Mouse (Mus musculus): ENCODE measurements around the gene Wnk4.

DNA sequence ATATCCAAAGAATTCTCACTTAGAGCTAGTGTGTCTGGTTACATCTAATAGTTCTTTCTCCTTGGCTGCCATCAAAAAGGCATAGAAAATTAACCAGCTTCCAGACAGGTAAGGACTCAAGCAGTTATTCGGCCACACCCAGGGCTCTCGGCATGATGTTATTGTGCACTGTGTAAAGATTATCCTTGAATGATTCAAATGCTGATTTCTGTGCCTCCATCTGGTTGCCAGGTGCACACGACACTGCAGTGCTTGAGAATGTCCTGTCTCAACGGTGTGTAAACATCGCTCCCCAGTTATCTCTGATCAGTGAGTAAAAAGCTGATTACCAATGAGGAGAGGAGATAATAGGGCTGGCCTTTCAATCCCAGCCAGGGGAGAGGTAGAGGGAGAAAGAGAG, 47.4 kb downstream of the Wnk4 start:
- TF ChIP-seq CTCF (IDR thresholded peaks at IDR 0.05; ENCODE audit: control insufficient read depth, insufficient read depth, insufficient read length): no peak
- TF ChIP-seq MYOG (IDR thresholded peaks at IDR 0.05; ENCODE audit: control insufficient read depth, extremely low read depth, insufficient read length): no peak
- no peak for TF ChIP-seq USF1 (IDR thresholded peaks at IDR 0.05; ENCODE audit: low read depth)
- no peak for TF ChIP-seq MYOD1 (IDR thresholded peaks at IDR 0.05; ENCODE audit: control insufficient read depth, insufficient read length, low read depth)
